Mouse (Mus musculus): ENCODE measurements around the gene Srcap.

DNA sequence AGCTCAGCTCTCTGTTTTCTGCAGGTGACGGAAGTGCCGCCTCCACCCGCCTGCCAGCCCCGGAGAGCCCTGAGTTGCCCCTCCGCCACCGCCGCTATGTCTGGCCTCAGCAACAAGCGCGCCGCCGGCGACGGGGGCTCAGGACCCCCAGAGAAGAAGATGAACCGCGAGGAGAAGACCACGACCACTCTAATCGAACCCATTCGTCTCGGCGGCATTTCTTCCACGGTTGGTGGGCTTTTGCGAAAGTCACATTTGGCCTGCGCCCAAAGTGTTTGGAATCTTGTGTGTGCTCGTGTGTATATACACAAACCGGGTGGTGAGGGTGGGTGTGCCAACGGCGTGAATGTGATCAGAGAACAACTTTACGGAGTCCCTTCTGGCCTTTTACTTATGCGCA lies 77.1 kb downstream of the Srcap start:
- no peak for TF ChIP-seq CTCF (IDR thresholded peaks at IDR 0.05; ENCODE audit: insufficient read depth, low read length)
- no peak for TF ChIP-seq POLR2A (IDR thresholded peaks at IDR 0.05; ENCODE audit: borderline replicate concordance, extremely low read depth, low read depth, low read length)

All from lung, adult 2 months (tissue).